In genomic region chr17:50488406-50488805, GRCm38 (mm10) we compare ENCODE assay signal across 33 mouse cellular contexts.
"Had no signal": no experiment of that assay in that cellular context is flagged by ENCODE, and none has a peak within 500 bp of the region (broad histone marks: within the 10 kb centered on the region; RNA-seq: fewer than 3 reads in every experiment).

No protein-coding gene starts in this region.

- H3K4me2 ChIP-seq: heart, embryonic 11.5 days; heart, embryonic 12.5 days; heart, embryonic 13.5 days; heart, embryonic 15.5 days; hindbrain, embryonic 12.5 days; hindbrain, embryonic 13.5 days; hindbrain, embryonic 14.5 days; hindbrain, embryonic 15.5 days; intestine, embryonic 15.5 days; kidney, embryonic 15.5 days had no signal

- DNase-seq: heart, postnatal 10 days; heart, postnatal 14 days; heart, postnatal 36 days; heart, postnatal 4 days; kidney, adult 11 months; kidney, adult 18-20 months; kidney, adult 2 months; kidney, adult 8-10 months; kidney, postnatal 10 days; kidney, postnatal 25 days; kidney, postnatal 36 days; kidney, postnatal 4 days; layer of hippocampus, adult 9-11 months; layer of hippocampus, postnatal 36 days had no signal

- H3K27ac ChIP-seq: heart, embryonic 10.5 days; hindbrain, embryonic 10.5 days; hindbrain, embryonic 12.5 days; hindbrain, embryonic 13.5 days; hindbrain, embryonic 14.5 days; hindbrain, embryonic 15.5 days; hindbrain, postnatal 0 days; intestine, embryonic 15.5 days; kidney, embryonic 15.5 days; kidney, postnatal 0 days; layer of hippocampus, adult 2 months had no signal

- H3K4me3 ChIP-seq: heart, embryonic 10.5 days; heart, embryonic 12.5 days; heart, embryonic 13.5 days; heart, embryonic 15.5 days; hindbrain, embryonic 10.5 days; hindbrain, embryonic 12.5 days; hindbrain, embryonic 13.5 days; hindbrain, embryonic 15.5 days; intestine, embryonic 15.5 days; kidney, embryonic 15.5 days; layer of hippocampus, adult 2 months had no signal

- H3K4me1 ChIP-seq: hindbrain, embryonic 10.5 days; hindbrain, embryonic 12.5 days; hindbrain, embryonic 13.5 days; hindbrain, embryonic 15.5 days; intestine, embryonic 15.5 days; kidney, embryonic 15.5 days had no signal

- H3K36me3 ChIP-seq: heart, embryonic 10.5 days; heart, embryonic 12.5 days; heart, embryonic 13.5 days; heart, embryonic 15.5 days; hindbrain, embryonic 10.5 days; hindbrain, embryonic 12.5 days; hindbrain, embryonic 13.5 days; hindbrain, embryonic 15.5 days; intestine, embryonic 15.5 days; kidney, embryonic 15.5 days had no signal

- H3K9ac ChIP-seq: heart, embryonic 12.5 days; heart, embryonic 13.5 days; heart, embryonic 15.5 days; hindbrain, embryonic 12.5 days; hindbrain, embryonic 13.5 days; hindbrain, embryonic 14.5 days; hindbrain, embryonic 15.5 days; intestine, embryonic 15.5 days; kidney, embryonic 15.5 days had no signal

- H3K27me3 ChIP-seq: heart, embryonic 12.5 days; heart, embryonic 13.5 days; heart, embryonic 15.5 days; hindbrain, embryonic 12.5 days; hindbrain, embryonic 13.5 days; hindbrain, embryonic 15.5 days; intestine, embryonic 15.5 days; kidney, embryonic 15.5 days had no signal

- H3K9me3 ChIP-seq: heart, embryonic 10.5 days; heart, embryonic 12.5 days; heart, embryonic 13.5 days; heart, embryonic 15.5 days; hindbrain, embryonic 10.5 days; hindbrain, embryonic 12.5 days; hindbrain, embryonic 13.5 days; hindbrain, embryonic 15.5 days; intestine, embryonic 15.5 days; kidney, embryonic 15.5 days had no signal

- ATAC-seq: hindbrain, embryonic 16.5 days; hindbrain, postnatal 0 days; inflammation-experienced regulatory T-cells, adult 6 months; intestine, embryonic 15.5 days; intestine, embryonic 16.5 days; intestine, postnatal 0 days had no signal
